Mouse (Mus musculus) megakaryocyte, embryonic 14.5 days (primary cell): ENCODE measurements around the gene Polk. TPM values are rescaled to one million over a fixed set of nuclear protein-coding genes. Genes with fewer than 3 reads are reported as not detected.

Source experiments
- H3K27me3 ChIP-seq: replicated peaks from 2 replicates; pipeline ENCODE3; 2012; ENCODE audit warnings: inconsistent platforms
- H3K36me3 ChIP-seq: replicated peaks from 2 replicates; pipeline ENCODE3; 2012; ENCODE audit warnings: low read length, inconsistent platforms, mixed read lengths
- H3K4me1 ChIP-seq: 2 replicates; pipeline ENCODE4 v1.6.1; 2012; ENCODE audit warnings: inconsistent platforms
- H3K4me3 ChIP-seq: replicated peaks from 2 replicates; pipeline ENCODE3; 2012; ENCODE audit warnings: moderate library complexity, mild to moderate bottlenecking, inconsistent platforms
- H3K9me3 ChIP-seq: 2 replicates; pipeline ENCODE4 v1.6.1; 2012; ENCODE audit warnings: inconsistent platforms
- FLI1 ChIP-seq: IDR thresholded peaks from 2 replicates; pipeline ENCODE4 v1.6.1; 2012; ENCODE audit warnings: low read length, inconsistent platforms, mixed read lengths
- GATA1 ChIP-seq: IDR thresholded peaks from 3 replicates; pipeline ENCODE4 v1.6.1; 2012; ENCODE audit warnings: mixed read lengths, low read length, inconsistent platforms, borderline replicate concordance
- polyA plus RNA-seq: library from polyadenylated mRNA; stranded (reverse); fragments of >175 nt; gene quantifications from 2 replicates; pipeline ENCODE4 v1.2.3, GENCODE M21; 2012; ENCODE audit warnings: low replicate concordance; ENCODE audit not compliant: insufficient read depth

The Polk gene
- polyA plus RNA-seq, 1 experiment = 0.57 TPM

DNA sequence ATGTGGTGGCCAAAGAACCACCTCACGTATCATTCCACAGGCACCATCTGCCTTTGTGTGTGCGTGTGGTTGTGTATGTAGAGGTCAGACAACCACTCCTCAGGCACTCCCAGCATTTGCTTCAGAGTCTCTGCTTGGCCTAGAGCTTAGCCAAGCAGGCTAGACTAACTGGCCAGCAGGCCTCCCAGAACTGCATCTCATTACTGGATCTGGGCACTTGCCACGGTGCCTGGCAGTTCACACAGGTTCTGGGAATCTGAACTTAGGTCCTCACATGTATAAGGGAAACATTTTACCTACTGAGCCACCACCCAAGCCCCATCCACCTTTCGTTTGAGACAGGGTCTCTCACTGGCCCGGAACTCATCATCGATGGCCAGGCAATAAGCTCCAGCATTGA lies 10.2 kb downstream of the Polk start:
- Histone ChIP-seq H3K4me1 (peaks cover 59% of the 10 kb centered on the region), H3K4me3 (no peak overlapping the region), H3K27me3 (no peaks in the 10 kb centered on the region), H3K9me3 (peaks cover 11% of the 10 kb centered on the region; the same call in 1 of the 2 replicates), H3K36me3 (peaks cover 41% of the 10 kb centered on the region)
- TF ChIP-seq GATA1 = no peak
- TF ChIP-seq FLI1 = no peak

DNA sequence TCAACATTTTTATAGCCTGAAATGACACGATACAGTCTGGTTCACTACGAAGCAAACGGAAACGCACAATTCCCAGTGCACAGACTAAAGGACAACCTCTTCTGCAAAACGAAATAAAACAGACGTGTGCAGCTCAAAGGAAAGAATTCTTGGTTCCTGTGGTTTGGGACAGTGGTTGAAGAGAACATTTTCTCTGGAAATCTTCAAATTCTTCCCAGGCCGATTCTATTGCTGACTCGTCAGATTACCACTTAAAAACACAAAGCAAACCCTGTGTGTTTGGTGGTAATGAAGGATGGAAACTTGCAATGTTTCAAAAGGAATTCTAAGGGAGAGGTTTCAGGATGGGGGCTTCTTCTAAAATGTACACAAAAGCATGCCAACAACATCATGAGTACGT lies 12.3 kb downstream of the Polk start:
- Histone ChIP-seq H3K27me3 (no peaks in the 10 kb centered on the region), H3K9me3 (peaks cover 11% of the 10 kb centered on the region; the same call in 1 of the 2 replicates), H3K36me3 (peaks cover 51% of the 10 kb centered on the region), H3K4me3 (no peak overlapping the region), H3K4me1 (peaks cover 56% of the 10 kb centered on the region)
- TF ChIP-seq GATA1 = no peak
- TF ChIP-seq FLI1 = no peak

DNA sequence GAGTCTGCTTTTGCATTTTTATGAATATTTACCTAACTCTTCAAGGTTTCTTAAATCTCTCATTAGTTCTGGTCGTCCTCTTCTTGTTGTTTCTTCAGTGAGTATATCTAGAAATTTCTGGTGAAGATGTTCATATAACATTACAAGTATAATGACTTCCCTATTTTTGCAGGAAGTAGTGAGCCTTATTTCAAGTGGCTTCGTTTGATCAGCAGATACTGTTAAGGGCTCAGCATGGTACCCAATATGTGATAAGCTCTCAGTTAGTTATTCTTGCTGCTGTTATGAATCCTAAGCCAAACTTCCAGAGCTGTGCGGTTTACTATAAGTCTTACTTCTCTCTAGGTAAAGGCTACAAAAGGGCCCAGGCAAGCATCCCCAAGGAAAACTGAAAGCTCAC lies 12.8 kb downstream of the Polk start:
- Histone ChIP-seq H3K9me3 (peaks cover 11% of the 10 kb centered on the region; the same call in 1 of the 2 replicates), H3K4me3 (no peak overlapping the region), H3K36me3 (peaks cover 52% of the 10 kb centered on the region), H3K4me1 (peaks cover 56% of the 10 kb centered on the region), H3K27me3 (no peaks in the 10 kb centered on the region)
- no peak for TF ChIP-seq GATA1
- no peak for TF ChIP-seq FLI1

DNA sequence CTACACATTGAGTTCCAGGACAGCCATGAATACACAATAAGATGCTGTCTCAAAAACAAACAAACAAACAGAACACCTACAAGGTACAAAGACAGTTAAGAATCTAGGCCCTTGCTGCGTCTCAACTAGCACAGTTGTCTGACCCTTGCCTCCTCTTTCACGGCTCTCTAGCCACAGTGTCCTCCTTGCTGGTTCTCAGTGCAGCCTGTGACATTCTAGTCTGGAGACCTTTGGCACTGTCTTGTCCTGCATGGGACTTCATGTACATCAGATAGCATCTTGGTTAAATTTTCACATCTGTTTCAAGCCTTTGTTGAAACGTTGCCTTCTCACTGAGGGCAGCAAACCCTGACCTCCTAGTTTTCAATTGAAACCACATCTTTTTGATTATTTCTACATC lies 13.6 kb downstream of the Polk start:
- Histone ChIP-seq H3K4me1 (peaks cover 55% of the 10 kb centered on the region), H3K4me3 (no peak overlapping the region), H3K9me3 (peaks cover 11% of the 10 kb centered on the region; the same call in 1 of the 2 replicates), H3K27me3 (no peaks in the 10 kb centered on the region), H3K36me3 (peaks cover 52% of the 10 kb centered on the region)
- no peak for TF ChIP-seq FLI1
- TF ChIP-seq GATA1 = no peak

DNA sequence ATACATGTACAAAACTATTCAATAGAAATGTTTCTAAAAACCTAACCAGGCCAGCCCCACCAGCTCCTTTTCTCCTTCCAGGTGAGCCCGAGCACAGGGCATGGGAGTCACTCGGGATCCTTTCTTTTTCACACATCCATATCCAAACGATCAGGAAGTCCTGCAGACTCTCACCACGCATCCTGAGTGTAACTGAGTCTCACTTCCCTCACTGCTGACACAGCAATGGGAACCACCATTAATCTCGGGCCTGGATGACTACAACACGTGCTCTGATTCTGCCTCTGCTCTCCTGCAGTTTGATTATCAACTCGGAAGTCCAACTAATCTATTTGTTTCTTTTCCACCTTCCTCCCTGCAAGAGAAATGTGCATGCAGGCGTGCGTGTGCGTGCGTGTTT lies 14.5 kb downstream of the Polk start:
- TF ChIP-seq FLI1 = no peak
- no peak for TF ChIP-seq GATA1
- H3K36me3 ChIP-seq = peaks cover 52% of the 10 kb centered on the region
- H3K4me3 ChIP-seq = no peak overlapping the region
- peaks cover 49% of the 10 kb centered on the region for H3K4me1 ChIP-seq
- H3K27me3 ChIP-seq = no peaks in the 10 kb centered on the region
- peaks cover 11% of the 10 kb centered on the region; the same call in 1 of the 2 replicates for H3K9me3 ChIP-seq

DNA sequence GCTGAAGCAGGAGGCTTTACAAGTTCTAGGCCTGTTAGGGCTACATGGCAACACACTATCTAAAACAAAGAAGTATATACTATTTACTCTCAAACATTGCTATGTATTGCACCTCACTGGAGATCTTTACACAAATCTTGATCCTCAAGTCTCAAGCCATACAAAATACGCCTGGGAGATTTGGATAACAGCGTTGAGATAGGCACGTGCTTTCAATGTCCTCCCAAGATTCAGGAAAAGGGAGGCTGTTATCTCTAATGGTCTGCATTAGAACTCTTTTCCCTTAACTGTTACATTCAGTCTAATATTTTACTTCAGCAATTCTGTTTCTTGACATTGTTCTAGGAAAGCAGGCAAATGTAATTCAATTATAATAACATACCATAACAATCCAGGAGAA lies 15.4 kb downstream of the Polk start:
- no peaks in the 10 kb centered on the region for H3K27me3 ChIP-seq
- H3K9me3 ChIP-seq = peaks cover 11% of the 10 kb centered on the region; the same call in 1 of the 2 replicates
- peaks cover 46% of the 10 kb centered on the region for H3K4me1 ChIP-seq
- TF ChIP-seq GATA1 (no peak), FLI1 (no peak)
- H3K4me3 ChIP-seq = no peak overlapping the region
- H3K36me3 ChIP-seq = peaks cover 51% of the 10 kb centered on the region

DNA sequence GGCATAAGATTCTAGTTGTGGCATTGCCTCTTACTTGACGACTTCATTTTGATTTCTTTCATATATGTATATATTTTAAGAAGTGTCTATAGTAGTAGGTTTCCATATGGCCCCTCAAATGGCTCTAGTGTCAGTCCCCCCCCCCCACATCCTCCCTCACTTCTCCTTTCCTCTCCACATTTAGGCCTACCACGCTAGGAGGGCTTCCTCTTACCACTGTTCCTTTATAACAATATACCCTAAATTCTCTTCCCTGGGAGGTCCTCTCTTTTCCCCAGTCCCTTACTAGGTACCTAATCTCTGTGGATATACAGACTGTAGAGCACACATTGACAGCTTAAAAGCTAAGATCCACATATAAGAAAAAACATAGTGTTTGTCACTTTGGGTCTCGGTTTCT lies 21.1 kb downstream of the Polk start:
- H3K4me1 ChIP-seq = peaks cover 51% of the 10 kb centered on the region
- TF ChIP-seq GATA1 = no peak
- TF ChIP-seq FLI1 = no peak
- H3K36me3 ChIP-seq = peaks cover 42% of the 10 kb centered on the region
- no peaks in the 10 kb centered on the region for H3K27me3 ChIP-seq
- H3K9me3 ChIP-seq = no peaks in the 10 kb centered on the region
- H3K4me3 ChIP-seq = no peak overlapping the region

DNA sequence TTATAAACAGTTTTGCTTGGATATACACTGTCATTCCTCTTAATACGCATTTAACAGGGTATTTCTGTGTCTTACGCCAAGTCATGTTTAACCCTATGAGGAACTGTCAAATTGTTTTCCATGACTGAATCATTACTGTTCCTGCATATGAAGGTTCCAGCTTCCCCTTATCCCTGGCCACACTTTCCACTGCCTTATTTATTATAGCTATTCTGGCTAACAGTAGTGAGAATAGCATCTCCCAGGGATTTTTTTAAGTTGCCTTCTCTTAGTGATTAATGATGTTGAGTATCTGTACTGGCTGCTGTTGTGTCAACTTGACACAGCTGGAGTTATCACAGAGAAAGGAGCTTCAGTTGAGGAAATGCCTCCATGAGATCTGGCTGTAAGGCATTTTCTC lies 25.0 kb downstream of the Polk start:
- no peak overlapping the region for H3K4me3 ChIP-seq
- TF ChIP-seq FLI1 (no peak), GATA1 (no peak)

DNA sequence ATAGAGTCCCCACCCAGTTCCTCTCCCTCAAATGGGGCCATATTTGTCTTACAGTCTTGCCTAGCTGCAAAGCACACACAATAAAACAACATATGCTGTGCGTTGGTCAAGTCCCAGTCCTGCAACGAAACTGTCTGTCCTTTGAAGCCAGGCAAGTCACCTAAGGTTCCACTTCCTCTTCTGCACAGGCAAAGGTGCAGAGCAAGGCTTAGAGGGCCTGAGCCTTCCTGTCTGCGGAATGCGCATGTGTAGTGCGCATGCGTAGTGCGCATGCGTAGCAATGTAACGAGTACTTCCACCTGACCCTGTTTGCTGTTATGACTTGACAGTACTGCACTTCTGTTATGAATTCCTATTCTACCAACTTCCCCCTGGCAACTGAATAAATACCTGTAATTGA lies 26.1 kb downstream of the Polk start:
- no peaks in the 10 kb centered on the region for H3K27me3 ChIP-seq
- no peak overlapping the region for H3K4me3 ChIP-seq
- TF ChIP-seq GATA1 = no peak
- H3K9me3 ChIP-seq = no peaks in the 10 kb centered on the region
- H3K4me1 ChIP-seq = peaks cover 68% of the 10 kb centered on the region
- peaks cover 69% of the 10 kb centered on the region for H3K36me3 ChIP-seq

More for the DNA sequence above, 25.0 kb downstream of the Polk start:
- Histone ChIP-seq H3K36me3 (peaks cover 70% of the 10 kb centered on the region), H3K4me1 (peaks cover 63% of the 10 kb centered on the region), H3K27me3 (no peaks in the 10 kb centered on the region), H3K9me3 (no peaks in the 10 kb centered on the region)

DNA sequence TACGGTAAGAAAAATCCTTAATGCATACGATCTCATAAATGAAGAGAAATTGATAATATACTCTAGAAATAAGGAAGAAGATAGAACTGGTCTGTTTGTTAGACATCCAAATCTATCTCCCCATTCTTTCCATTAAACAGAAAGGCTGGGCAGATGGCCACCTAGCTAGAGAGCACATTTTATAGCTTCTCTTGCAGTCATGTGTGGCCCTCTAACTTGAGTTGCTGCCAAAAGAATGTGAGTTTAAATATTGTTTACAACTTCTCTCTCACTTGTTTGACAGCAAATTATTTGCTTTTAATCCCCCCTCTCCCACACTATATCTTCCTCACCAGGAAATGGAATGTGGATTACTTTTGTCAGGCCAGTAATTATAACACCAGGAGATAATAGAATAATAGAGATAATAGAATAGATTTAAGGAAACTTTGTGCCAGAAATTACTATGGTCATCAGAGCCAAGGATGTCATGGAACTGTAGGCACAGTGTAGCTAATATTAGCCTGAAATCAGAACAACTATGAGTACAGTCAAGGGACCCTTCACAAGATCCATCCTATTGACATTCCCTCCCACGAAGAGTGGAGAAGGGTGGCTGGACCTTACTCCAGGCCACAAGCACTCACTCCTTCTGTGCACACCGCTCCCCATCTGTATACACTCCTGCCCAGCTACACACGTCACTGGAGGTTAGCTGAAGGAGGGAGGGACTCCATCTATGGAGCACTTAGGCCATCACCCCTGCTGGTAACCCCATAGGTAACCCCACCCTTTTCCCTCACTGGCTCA lies 28.0 kb downstream of the Polk start:
- Histone ChIP-seq H3K27me3 (no peaks in the 10 kb centered on the region), H3K4me3 (peak overlapping the region; percentile 47), H3K9me3 (no peaks in the 10 kb centered on the region), H3K4me1 (peaks cover 74% of the 10 kb centered on the region), H3K36me3 (peaks cover 66% of the 10 kb centered on the region)
- TF ChIP-seq FLI1 (no peak), GATA1 (no peak)
